Mouse (Mus musculus): ENCODE measurements around the gene Dnaja2. TPM values are rescaled to one million over a fixed set of nuclear protein-coding genes. Genes with fewer than 3 reads are reported as not detected.

Gene Dnaja2
- total and polyA plus RNA-seq, 3 experiments = 81.1 to 137 (median 105) TPM

- Histone ChIP-seq H3K27me3 (ENCODE audit: insufficient read depth, low read length) (peaks cover 9% of the 10 kb centered on the region), H3K36me3 (replicated peaks) (no peaks in the 10 kb centered on the region), H3K4me1 (ENCODE audit: insufficient read depth, low read depth, low read length) (peaks cover 3% of the 10 kb centered on the region), H3K9me3 (replicated peaks) (no peaks in the 10 kb centered on the region), H3K4me3 (ENCODE audit: low read depth, low read length) (no peak overlapping the region)
- ATAC-seq (ENCODE audit: extremely low read depth, insufficient number of reproducible peaks, low FRiP score, poor library complexity, severe bottlenecking) = no peak
- TF ChIP-seq GATA2 (IDR thresholded peaks at IDR 0.05; ENCODE audit: borderline replicate concordance, low read depth, low read length) (no peak), CTCF (IDR thresholded peaks at IDR 0.05; ENCODE audit: low read depth, low read length) (no peak), TAL1 (conservative IDR thresholded peaks at IDR 0.05; ENCODE audit: low read depth, low read length) (no peak), POLR2AphosphoS5 (IDR thresholded peaks at IDR 0.05; ENCODE audit: insufficient replicate concordance, low read depth, low read length) (no peak), GATA1 (IDR thresholded peaks at IDR 0.05; ENCODE audit: borderline replicate concordance, low read length) (no peak)
- DNase-seq (ENCODE audit: low spot score) = no peak
Measured at GRCm38 (mm10) chr8:85498577-85498976, 56.6 kb downstream of the Dnaja2 start.

GRCm38 (mm10) chr8:85496778-85497177 is 58.4 kb downstream of the Dnaja2 start:
- Histone ChIP-seq H3K36me3 (replicated peaks) (no peaks in the 10 kb centered on the region), H3K27me3 (ENCODE audit: insufficient read depth, low read length) (peaks cover 22% of the 10 kb centered on the region), H3K4me3 (ENCODE audit: low read depth, low read length) (no peak overlapping the region), H3K9me3 (replicated peaks) (no peaks in the 10 kb centered on the region), H3K4me1 (ENCODE audit: insufficient read depth, low read depth, low read length) (peaks cover 3% of the 10 kb centered on the region)
- no peak for ATAC-seq (ENCODE audit: extremely low read depth, insufficient number of reproducible peaks, low FRiP score, poor library complexity, severe bottlenecking)
- TF ChIP-seq POLR2AphosphoS5 (IDR thresholded peaks at IDR 0.05; ENCODE audit: insufficient replicate concordance, low read depth, low read length) (no peak), TAL1 (conservative IDR thresholded peaks at IDR 0.05; ENCODE audit: low read depth, low read length) (no peak), GATA2 (IDR thresholded peaks at IDR 0.05; ENCODE audit: borderline replicate concordance, low read depth, low read length) (no peak), GATA1 (IDR thresholded peaks at IDR 0.05; ENCODE audit: borderline replicate concordance, low read length) (no peak), CTCF (IDR thresholded peaks at IDR 0.05; ENCODE audit: low read depth, low read length) (no peak)
- no peak for DNase-seq (ENCODE audit: low spot score)

- Histone ChIP-seq H3K36me3 (replicated peaks) (no peaks in the 10 kb centered on the region), H3K4me1 (ENCODE audit: insufficient read depth, low read depth, low read length) (peaks cover 3% of the 10 kb centered on the region), H3K27me3 (ENCODE audit: insufficient read depth, low read length) (peaks cover 20% of the 10 kb centered on the region), H3K4me3 (ENCODE audit: low read depth, low read length) (no peak overlapping the region), H3K9me3 (replicated peaks) (no peaks in the 10 kb centered on the region)
- no peak for TF ChIP-seq GATA2 (IDR thresholded peaks at IDR 0.05; ENCODE audit: borderline replicate concordance, low read depth, low read length)
- TF ChIP-seq GATA1 (IDR thresholded peaks at IDR 0.05; ENCODE audit: borderline replicate concordance, low read length) = no peak
- TF ChIP-seq TAL1 (conservative IDR thresholded peaks at IDR 0.05; ENCODE audit: low read depth, low read length) = no peak
- TF ChIP-seq CTCF (IDR thresholded peaks at IDR 0.05; ENCODE audit: low read depth, low read length) = no peak
- no peak for TF ChIP-seq POLR2AphosphoS5 (IDR thresholded peaks at IDR 0.05; ENCODE audit: insufficient replicate concordance, low read depth, low read length)
- no peak for ATAC-seq (ENCODE audit: extremely low read depth, insufficient number of reproducible peaks, low FRiP score, poor library complexity, severe bottlenecking)
- DNase-seq (ENCODE audit: low spot score) = no peak
Measured at GRCm38 (mm10) chr8:85496125-85496524, 59.0 kb downstream of the Dnaja2 start.

GRCm38 (mm10) chr8:85492940-85493931 is 61.9 kb downstream of the Dnaja2 start:
- ATAC-seq (ENCODE audit: extremely low read depth, insufficient number of reproducible peaks, low FRiP score, poor library complexity, severe bottlenecking) (no peak), DNase-seq (ENCODE audit: low spot score) (no peak)
- TF ChIP-seq POLR2AphosphoS5 (IDR thresholded peaks at IDR 0.05; ENCODE audit: insufficient replicate concordance, low read depth, low read length) (no peak), GATA1 (IDR thresholded peaks at IDR 0.05; ENCODE audit: borderline replicate concordance, low read length) (no peak)

GRCm38 (mm10) chr8:85492125-85492875 is 62.8 kb downstream of the Dnaja2 start, which contains the start of gene Gpt2:
Gpt2 (plus strand) TSS chr8:85492576.
- Histone ChIP-seq H3K9me3 (replicated peaks) (no peaks in the 10 kb centered on the region), H3K27me3 (ENCODE audit: insufficient read depth, low read length) (peaks cover 20% of the 10 kb centered on the region), H3K36me3 (replicated peaks) (no peaks in the 10 kb centered on the region), H3K4me3 (ENCODE audit: low read depth, low read length) (no peak within 1 kb of the TSS), H3K4me1 (ENCODE audit: insufficient read depth, low read depth, low read length) (no peaks in the 10 kb centered on the region)
- DNase-seq (ENCODE audit: low spot score) (no peak), ATAC-seq (ENCODE audit: extremely low read depth, insufficient number of reproducible peaks, low FRiP score, poor library complexity, severe bottlenecking) (no peak)
- no peak for TF ChIP-seq TAL1 (conservative IDR thresholded peaks at IDR 0.05; ENCODE audit: low read depth, low read length)
- no peak for TF ChIP-seq CTCF (IDR thresholded peaks at IDR 0.05; ENCODE audit: low read depth, low read length)
- TF ChIP-seq GATA1 (IDR thresholded peaks at IDR 0.05; ENCODE audit: borderline replicate concordance, low read length) = no peak
- TF ChIP-seq GATA2 (IDR thresholded peaks at IDR 0.05; ENCODE audit: borderline replicate concordance, low read depth, low read length) = no peak
- no peak for TF ChIP-seq POLR2AphosphoS5 (IDR thresholded peaks at IDR 0.05; ENCODE audit: insufficient replicate concordance, low read depth, low read length)

More at GRCm38 (mm10) chr8:85492940-85493931, 61.9 kb downstream of the Dnaja2 start:
- Histone ChIP-seq H3K27me3 (ENCODE audit: insufficient read depth, low read length) (peaks cover 20% of the 10 kb centered on the region), H3K4me3 (ENCODE audit: low read depth, low read length) (no peak overlapping the region), H3K4me1 (ENCODE audit: insufficient read depth, low read depth, low read length) (no peaks in the 10 kb centered on the region), H3K9me3 (replicated peaks) (no peaks in the 10 kb centered on the region), H3K36me3 (replicated peaks) (no peaks in the 10 kb centered on the region)

GRCm38 (mm10) chr8:85489546-85489945 is 65.6 kb downstream of the Dnaja2 start:
- Histone ChIP-seq H3K4me3 (ENCODE audit: low read depth, low read length) (no peak overlapping the region), H3K9me3 (replicated peaks) (no peaks in the 10 kb centered on the region), H3K4me1 (ENCODE audit: insufficient read depth, low read depth, low read length) (no peaks in the 10 kb centered on the region), H3K27me3 (ENCODE audit: insufficient read depth, low read length) (peaks cover 18% of the 10 kb centered on the region), H3K36me3 (replicated peaks) (no peaks in the 10 kb centered on the region)
- DNase-seq (ENCODE audit: low spot score) = no peak
- TF ChIP-seq GATA2 (IDR thresholded peaks at IDR 0.05; ENCODE audit: borderline replicate concordance, low read depth, low read length) = no peak
- no peak for TF ChIP-seq TAL1 (conservative IDR thresholded peaks at IDR 0.05; ENCODE audit: low read depth, low read length)
- no peak for TF ChIP-seq CTCF (IDR thresholded peaks at IDR 0.05; ENCODE audit: low read depth, low read length)
- TF ChIP-seq GATA1 (IDR thresholded peaks at IDR 0.05; ENCODE audit: borderline replicate concordance, low read length) = no peak
- no peak for TF ChIP-seq POLR2AphosphoS5 (IDR thresholded peaks at IDR 0.05; ENCODE audit: insufficient replicate concordance, low read depth, low read length)
- ATAC-seq (ENCODE audit: extremely low read depth, insufficient number of reproducible peaks, low FRiP score, poor library complexity, severe bottlenecking) = no peak

Measured in G1E (cell line).